Mouse (Mus musculus) limb, embryonic 13.5 days (tissue): Measurements from ENCODE around the gene Ptk6. TPM values are rescaled to one million over a fixed set of nuclear protein-coding genes. Genes with fewer than 3 reads are reported as not detected.

ENCODE experiments used
- ATAC-seq: fragments of 200-750 bp; cut with Nextera tagmentation; 2 replicates; pipeline ENCODE4 v1.8.0; 2017; ENCODE audit warnings: low read depth, moderate number of reproducible peaks, moderate TSS enrichment; ENCODE audit not compliant: low FRiP score
- H3K27ac ChIP-seq: fragments of 300-500 bp; sonication (generic); 2 replicates; pipeline ENCODE4 v1.5.1; 2015; ENCODE audit warnings: inconsistent platforms, mild to moderate bottlenecking, moderate library complexity
- H3K27me3 ChIP-seq: fragments of 300-500 bp; sonication (generic); 2 replicates; pipeline ENCODE4 v1.6.1; 2015; ENCODE audit warnings: mild to moderate bottlenecking, inconsistent platforms
- H3K36me3 ChIP-seq: fragments of 300-500 bp; sonication (generic); 2 replicates; pipeline ENCODE4 v1.6.1; 2015; ENCODE audit warnings: inconsistent platforms, mild to moderate bottlenecking, moderate library complexity
- H3K4me1 ChIP-seq: fragments of 300-500 bp; sonication (generic); 2 replicates; pipeline ENCODE4 v1.6.1; 2015; ENCODE audit warnings: inconsistent platforms
- H3K4me2 ChIP-seq: fragments of 300-500 bp; sonication (generic); replicated peaks from 2 replicates; pipeline ENCODE4 v1.6.1; 2015; ENCODE audit warnings: inconsistent platforms, mild to moderate bottlenecking, moderate library complexity
- H3K4me3 ChIP-seq: fragments of 300-500 bp; sonication (generic); 2 replicates; pipeline ENCODE4 v1.5.1; 2015; ENCODE audit warnings: moderate library complexity, mild to moderate bottlenecking, inconsistent platforms
- H3K9ac ChIP-seq: fragments of 300-500 bp; sonication (generic); 2 replicates; pipeline ENCODE4 v1.6.1; 2015; ENCODE audit warnings: mild to moderate bottlenecking, inconsistent platforms
- H3K9me3 ChIP-seq: fragments of 300-500 bp; sonication (generic); 2 replicates; pipeline ENCODE4 v1.6.1; 2016; ENCODE audit warnings: inconsistent platforms
- WGBS: fragments of 180-500 bp; shearing (Covaris S2); methylation state at CpG from one replicate; pipeline ENCODE4 v1.1.7; 2015; 5-methylcytosine and 5-hydroxymethylcytosine counted together
- polyA plus RNA-seq: library from polyadenylated mRNA; unstranded; fragments of >200 nt; fragmentation: Nextera tagmentation; extraction: Ambion mirVana; gene quantifications from 2 replicates; pipeline ENCODE4 v1.2.1, GENCODE M21; 2015

Gene Ptk6
- polyA plus RNA-seq, 1 experiment from 2014 or later, result not detected

- Histone ChIP-seq H3K9ac (no peak overlapping the region), H3K27me3 (peaks cover 66% of the 10 kb centered on the region), H3K36me3 (no peaks in the 10 kb centered on the region), H3K4me1 (0 out of 2 replicates have a peak, but pooled peaks cover 6% of the 10 kb centered on the region), H3K9me3 (no peaks in the 10 kb centered on the region), H3K27ac (no peak overlapping the region), H3K4me3 (no peak overlapping the region), H3K4me2 (no peak overlapping the region)
- 81% methylated on average over 6 of the region's 6 CpGs for WGBS
- ATAC-seq, result no peak
Measured at GRCm38 (mm10) chr2:181157716-181158302, 44.8 kb downstream of the Ptk6 start.

GRCm38 (mm10) chr2:181157180-181157579 is 45.4 kb downstream of the Ptk6 start:
- Histone ChIP-seq H3K4me3 (peak overlapping the region; percentile 38), H3K36me3 (no peaks in the 10 kb centered on the region), H3K27me3 (peaks cover 72% of the 10 kb centered on the region), H3K9me3 (no peaks in the 10 kb centered on the region), H3K4me2 (peak overlapping the region; percentile 63), H3K4me1 (0 out of 2 replicates have a peak, but pooled peaks cover 6% of the 10 kb centered on the region), H3K27ac (no peak overlapping the region), H3K9ac (no peak overlapping the region)
- no peak for ATAC-seq
- WGBS, result 78% methylated on average over 4 of the region's 4 CpGs

- Histone ChIP-seq H3K27ac (no peak within 1 kb of the TSS), H3K9ac (peak within 1 kb of the TSS; percentile 32; the same call in 1 of the 2 replicates), H3K36me3 (no peaks in the 10 kb centered on the region), H3K27me3 (peaks cover 76% of the 10 kb centered on the region), H3K9me3 (no peaks in the 10 kb centered on the region), H3K4me3 (peak within 1 kb of the TSS; percentile 38), H3K4me2 (peak within 1 kb of the TSS; percentile 63), H3K4me1 (0 out of 2 replicates have a peak, but pooled peaks cover 6% of the 10 kb centered on the region)
- ATAC-seq, result no peak
- WGBS, result 3% methylated on average over 55 of the region's 55 CpGs
Measured at GRCm38 (mm10) chr2:181156248-181157121, 46.1 kb downstream of the Ptk6 start, which contains the start of gene Eef1a2. Gene Eef1a2 (minus strand): TSS chr2:181157014.

GRCm38 (mm10) chr2:181155801-181156200 is 46.8 kb downstream of the Ptk6 start:
- no peak for ATAC-seq
- no peak overlapping the region for H3K4me3 ChIP-seq
- H3K4me2 ChIP-seq, result no peak overlapping the region
- no peaks in the 10 kb centered on the region for H3K36me3 ChIP-seq
- H3K9ac ChIP-seq, result no peak overlapping the region
- no peak overlapping the region for H3K27ac ChIP-seq
- H3K9me3 ChIP-seq, result no peaks in the 10 kb centered on the region
- H3K4me1 ChIP-seq, result 0 out of 2 replicates have a peak, but pooled peaks cover 6% of the 10 kb centered on the region
- H3K27me3 ChIP-seq, result peaks cover 83% of the 10 kb centered on the region
- 62% methylated on average over 4 of the region's 4 CpGs for WGBS

GRCm38 (mm10) chr2:181154831-181155415 is 47.7 kb downstream of the Ptk6 start:
- 81% methylated on average over 8 of the region's 8 CpGs for WGBS
- no peak overlapping the region for H3K9ac ChIP-seq
- no peak for ATAC-seq
- no peaks in the 10 kb centered on the region for H3K36me3 ChIP-seq
- H3K27me3 ChIP-seq, result peaks cover 92% of the 10 kb centered on the region
- no peak overlapping the region for H3K4me3 ChIP-seq
- no peaks in the 10 kb centered on the region for H3K9me3 ChIP-seq
- H3K4me2 ChIP-seq, result no peak overlapping the region
- H3K4me1 ChIP-seq, result 0 out of 2 replicates have a peak, but pooled peaks cover 6% of the 10 kb centered on the region
- H3K27ac ChIP-seq, result no peak overlapping the region

GRCm38 (mm10) chr2:181154361-181154760 is 48.2 kb downstream of the Ptk6 start:
- Histone ChIP-seq H3K36me3 (no peaks in the 10 kb centered on the region), H3K4me1 (0 out of 2 replicates have a peak, but pooled peaks cover 6% of the 10 kb centered on the region), H3K4me3 (no peak overlapping the region), H3K27me3 (peaks cover 95% of the 10 kb centered on the region), H3K27ac (no peak overlapping the region), H3K9me3 (no peaks in the 10 kb centered on the region), H3K4me2 (no peak overlapping the region), H3K9ac (no peak overlapping the region)
- no peak for ATAC-seq
- WGBS, result 88% methylated on average over 3 of the region's 3 CpGs

GRCm38 (mm10) chr2:181153837-181154236 is 48.8 kb downstream of the Ptk6 start:
- Histone ChIP-seq H3K27me3 (peaks cover 95% of the 10 kb centered on the region), H3K36me3 (no peaks in the 10 kb centered on the region), H3K27ac (no peak overlapping the region), H3K9me3 (no peaks in the 10 kb centered on the region), H3K9ac (no peak overlapping the region), H3K4me1 (0 out of 2 replicates have a peak, but pooled peaks cover 6% of the 10 kb centered on the region), H3K4me3 (no peak overlapping the region), H3K4me2 (no peak overlapping the region)
- ATAC-seq, result no peak
- WGBS, result 7% methylated on average over 1 of the region's 1 CpGs

- H3K9me3 ChIP-seq, result no peaks in the 10 kb centered on the region
- no peaks in the 10 kb centered on the region for H3K36me3 ChIP-seq
- no peak overlapping the region for H3K9ac ChIP-seq
- 74% methylated on average over 1 of the region's 1 CpGs for WGBS
- H3K27me3 ChIP-seq, result peaks cover 95% of the 10 kb centered on the region
- H3K4me1 ChIP-seq, result peaks cover 12% of the 10 kb centered on the region
- H3K4me3 ChIP-seq, result no peak overlapping the region
- H3K27ac ChIP-seq, result no peak overlapping the region
- H3K4me2 ChIP-seq, result no peak overlapping the region
- no peak for ATAC-seq
Measured at GRCm38 (mm10) chr2:181153131-181153530, 49.5 kb downstream of the Ptk6 start.

GRCm38 (mm10) chr2:181152701-181153100 is 49.9 kb downstream of the Ptk6 start:
- 95% methylated on average over 17 of the region's 17 CpGs for WGBS
- no peak overlapping the region for H3K4me3 ChIP-seq
- H3K9ac ChIP-seq, result no peak overlapping the region
- ATAC-seq, result no peak
- no peaks in the 10 kb centered on the region for H3K9me3 ChIP-seq
- H3K4me2 ChIP-seq, result no peak overlapping the region
- no peak overlapping the region for H3K27ac ChIP-seq
- H3K27me3 ChIP-seq, result peaks cover 95% of the 10 kb centered on the region
- H3K36me3 ChIP-seq, result no peaks in the 10 kb centered on the region
- H3K4me1 ChIP-seq, result peaks cover 16% of the 10 kb centered on the region

- H3K27ac ChIP-seq, result no peak overlapping the region
- no peak overlapping the region for H3K4me2 ChIP-seq
- peaks cover 92% of the 10 kb centered on the region for H3K27me3 ChIP-seq
- H3K9ac ChIP-seq, result no peak overlapping the region
- ATAC-seq, result no peak
- peaks cover 16% of the 10 kb centered on the region for H3K4me1 ChIP-seq
- no peaks in the 10 kb centered on the region for H3K9me3 ChIP-seq
- H3K4me3 ChIP-seq, result no peak overlapping the region
- H3K36me3 ChIP-seq, result no peaks in the 10 kb centered on the region
- WGBS, result 63% methylated on average over 6 of the region's 6 CpGs
Measured at GRCm38 (mm10) chr2:181150281-181150680, 52.3 kb downstream of the Ptk6 start.

- Histone ChIP-seq H3K4me1 (peaks cover 16% of the 10 kb centered on the region), H3K9me3 (no peaks in the 10 kb centered on the region), H3K4me2 (peak overlapping the region; percentile 91), H3K27ac (no peak overlapping the region), H3K9ac (peak overlapping the region; percentile 55; the same call in 1 of the 2 replicates), H3K36me3 (no peaks in the 10 kb centered on the region), H3K27me3 (peaks cover 84% of the 10 kb centered on the region), H3K4me3 (peak overlapping the region; percentile 51)
- 15% methylated on average over 31 of the region's 31 CpGs for WGBS
- no peak for ATAC-seq
Measured at GRCm38 (mm10) chr2:181148318-181148955, 54.2 kb downstream of the Ptk6 start.
